Mouse (Mus musculus) c-Kit-negative CD71-positive TER-119-positive erythroid progenitor cells, embryonic 14.5 days (primary cell): ENCODE data around the gene Pisd.
A peak's percentile ranks its signal among the peaks of the same experiment; 100 is the strongest.
"Not testable (repeated sequence)": the region's sequence is repeated elsewhere in the genome, so short reads cannot be mapped to it uniquely, and the experiment has no call there.

Experiments used
- DNase-seq: peaks from one replicate; pipeline ENCODE4 v3.0.0-alpha.2; 2013; ENCODE audit warnings: low read depth, low spot score

Pisd gene

GRCm38 (mm10) chr5:32745705-32746655 is 39.5 kb downstream of the Pisd start:
- no peak for DNase-seq

- no peak for DNase-seq
Measured at GRCm38 (mm10) chr5:32742149-32742548, 43.3 kb downstream of the Pisd start.

- not testable (repeated sequence) for DNase-seq
Measured at GRCm38 (mm10) chr5:32741377-32741776, 44.1 kb downstream of the Pisd start.

- DNase-seq = not testable (repeated sequence)
Measured at GRCm38 (mm10) chr5:32740850-32741249, 44.6 kb downstream of the Pisd start.

- no peak for DNase-seq
Measured at GRCm38 (mm10) chr5:32740138-32740537, 45.3 kb downstream of the Pisd start.

GRCm38 (mm10) chr5:32736770-32737169 is 48.7 kb downstream of the Pisd start:
- not testable (repeated sequence) for DNase-seq

- no peak for DNase-seq
Measured at GRCm38 (mm10) chr5:32735779-32736178, 49.7 kb downstream of the Pisd start.

GRCm38 (mm10) chr5:32733892-32734291 is 51.6 kb downstream of the Pisd start:
- not testable (repeated sequence) for DNase-seq

GRCm38 (mm10) chr5:32728851-32729250 is 56.6 kb downstream of the Pisd start:
- no peak for DNase-seq

- DNase-seq = no peak
Measured at GRCm38 (mm10) chr5:32728300-32728699, 57.1 kb downstream of the Pisd start.

- not testable (repeated sequence) for DNase-seq
Measured at GRCm38 (mm10) chr5:32725397-32725796, 60.0 kb downstream of the Pisd start.

- DNase-seq = no peak
Measured at GRCm38 (mm10) chr5:32723981-32724380, 61.5 kb downstream of the Pisd start.

GRCm38 (mm10) chr5:32722711-32723110 is 62.7 kb downstream of the Pisd start:
- DNase-seq = not testable (repeated sequence)

GRCm38 (mm10) chr5:32722263-32722662 is 63.2 kb downstream of the Pisd start:
- DNase-seq = no peak

GRCm38 (mm10) chr5:32721316-32721715 is 64.1 kb downstream of the Pisd start:
- DNase-seq = no peak

- DNase-seq = no peak
Measured at GRCm38 (mm10) chr5:32720416-32720815, 65.0 kb downstream of the Pisd start.

GRCm38 (mm10) chr5:32718916-32719315 is 66.5 kb downstream of the Pisd start:
- DNase-seq = no peak

GRCm38 (mm10) chr5:32717726-32718125 is 67.7 kb downstream of the Pisd start:
- no peak for DNase-seq

GRCm38 (mm10) chr5:32713703-32714467 is 71.6 kb downstream of the Pisd start:
- peak; percentile 90 for DNase-seq

GRCm38 (mm10) chr5:32713042-32713702 is 72.3 kb downstream of the Pisd start:
- no peak for DNase-seq

GRCm38 (mm10) chr5:32712221-32713041 is 73.0 kb downstream of the Pisd start:
- no peak for DNase-seq
